Mouse (Mus musculus): ENCODE measurements around the gene Itga1.

The Itga1 gene

DNA sequence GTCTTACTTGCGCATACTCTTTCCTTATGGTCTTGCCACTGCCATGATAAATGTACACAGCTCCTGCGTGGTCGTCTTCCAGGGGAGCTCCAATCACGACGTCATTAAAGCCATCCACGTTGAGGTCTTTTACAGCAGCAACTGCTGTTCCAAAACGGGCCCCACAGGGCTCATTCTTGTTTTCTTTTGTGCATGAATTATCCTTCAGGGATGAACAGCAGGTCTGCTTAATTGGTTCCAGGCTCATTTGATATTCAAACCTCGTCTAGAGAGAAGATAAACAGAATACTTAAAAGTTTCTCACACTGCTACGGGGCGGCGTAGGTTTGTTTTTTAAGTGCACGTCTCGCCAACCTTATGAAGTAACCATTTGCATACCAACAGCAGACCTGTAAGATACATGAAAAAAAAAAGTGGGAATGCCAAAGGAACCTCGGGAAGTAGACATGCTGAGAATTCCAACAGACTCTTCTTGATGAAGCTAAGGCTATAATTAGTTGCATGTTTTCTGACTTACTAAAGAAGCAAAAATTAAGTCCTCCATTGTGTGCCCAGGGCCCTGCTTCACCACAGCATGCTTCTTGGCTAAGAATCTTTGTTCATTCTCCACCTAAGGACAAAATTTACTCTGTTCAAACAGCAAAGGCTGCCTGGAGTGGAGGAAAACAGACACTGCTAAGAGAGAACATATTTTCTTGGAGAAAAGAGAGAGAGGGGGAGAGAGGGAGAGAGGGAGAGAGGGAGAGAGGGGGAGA is 109.3 kb downstream of the Itga1 start:
- no peak for DNase-seq (ENCODE audit: low read depth in 1 of 2, low spot score in 2 of 2)

DNA sequence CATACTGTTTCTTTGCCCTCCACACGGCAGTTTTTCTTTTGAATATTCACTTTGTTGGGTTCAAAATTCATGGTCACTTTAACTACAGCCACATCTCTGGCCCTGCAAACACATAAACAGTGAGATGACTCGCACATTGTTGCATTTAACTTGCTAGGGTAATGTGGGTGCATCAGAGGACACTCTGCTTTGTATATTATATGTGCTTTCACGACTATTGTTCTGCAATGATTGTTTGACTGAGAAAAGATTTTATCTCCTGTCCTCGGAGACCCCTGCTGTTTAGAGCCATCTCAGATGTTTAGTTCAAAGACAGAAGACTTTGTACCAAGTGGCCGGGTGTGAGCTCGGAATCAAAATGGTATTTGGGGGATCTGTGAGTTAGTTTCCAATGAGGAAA is 114.1 kb downstream of the Itga1 start:
- no peak for DNase-seq (ENCODE audit: low read depth in 1 of 2, low spot score in 2 of 2)

DNA sequence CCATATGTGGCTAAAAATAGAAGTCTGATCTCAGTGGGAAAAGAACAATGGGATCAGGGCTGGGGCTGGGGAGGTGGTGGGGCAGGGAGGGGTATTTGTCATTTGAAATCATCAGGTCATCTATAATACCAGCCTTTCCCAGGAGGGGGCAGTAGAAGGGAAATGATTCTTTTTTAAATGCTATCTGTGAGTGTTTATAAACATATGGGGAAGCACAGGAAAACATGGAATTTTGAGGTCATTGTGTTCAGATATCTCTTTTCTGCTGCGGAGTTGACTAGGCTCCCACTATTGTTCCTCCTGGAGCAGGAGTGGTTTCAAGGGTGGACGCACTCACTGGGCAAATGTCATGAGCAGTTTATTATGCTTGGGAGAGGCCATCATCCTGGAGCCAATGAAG is 114.6 kb downstream of the Itga1 start:
- DNase-seq (ENCODE audit: low read depth in 1 of 2, low spot score in 2 of 2), result no peak

DNA sequence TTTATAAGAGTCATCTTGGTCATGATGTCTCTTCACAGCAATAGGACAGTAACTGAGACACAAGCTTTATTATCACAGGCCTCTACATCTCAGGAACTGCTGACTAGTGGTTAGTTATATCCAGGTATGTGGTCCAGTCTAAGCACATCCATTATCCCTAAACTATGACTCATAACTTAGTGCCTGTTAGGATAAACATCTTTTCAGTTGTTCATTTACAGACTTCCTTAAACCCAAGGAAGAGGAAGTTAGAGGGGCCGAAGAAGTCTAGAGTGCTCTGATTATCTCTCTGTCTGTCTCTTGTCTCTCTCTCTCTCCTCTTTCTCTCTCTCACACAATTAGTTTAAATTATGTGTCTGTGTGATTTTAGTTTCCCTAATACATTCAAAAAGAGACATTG is 117.1 kb downstream of the Itga1 start:
- DNase-seq (ENCODE audit: low read depth in 1 of 2, low spot score in 2 of 2), result no peak

DNA sequence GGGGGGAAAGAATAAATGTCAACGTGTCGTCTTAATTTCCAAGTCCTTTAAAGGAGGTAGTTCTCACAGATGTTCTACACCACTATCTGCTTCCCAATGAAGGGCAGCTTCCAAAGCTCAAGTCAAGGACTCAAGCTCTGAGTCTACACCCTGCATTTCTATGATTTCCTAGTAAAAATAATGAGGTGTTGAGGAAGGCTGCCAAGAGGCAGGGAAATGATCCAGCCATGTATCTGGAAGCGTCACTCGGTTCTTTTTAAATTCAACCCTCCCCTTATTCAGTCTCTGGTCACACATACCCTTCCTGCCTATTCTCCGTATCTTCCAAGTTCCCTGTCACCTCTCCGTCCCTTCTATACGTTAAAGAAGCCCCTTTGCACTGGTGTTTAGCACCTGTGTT is 118.6 kb downstream of the Itga1 start:
- DNase-seq (ENCODE audit: low read depth in 1 of 2, low spot score in 2 of 2), result no peak

DNA sequence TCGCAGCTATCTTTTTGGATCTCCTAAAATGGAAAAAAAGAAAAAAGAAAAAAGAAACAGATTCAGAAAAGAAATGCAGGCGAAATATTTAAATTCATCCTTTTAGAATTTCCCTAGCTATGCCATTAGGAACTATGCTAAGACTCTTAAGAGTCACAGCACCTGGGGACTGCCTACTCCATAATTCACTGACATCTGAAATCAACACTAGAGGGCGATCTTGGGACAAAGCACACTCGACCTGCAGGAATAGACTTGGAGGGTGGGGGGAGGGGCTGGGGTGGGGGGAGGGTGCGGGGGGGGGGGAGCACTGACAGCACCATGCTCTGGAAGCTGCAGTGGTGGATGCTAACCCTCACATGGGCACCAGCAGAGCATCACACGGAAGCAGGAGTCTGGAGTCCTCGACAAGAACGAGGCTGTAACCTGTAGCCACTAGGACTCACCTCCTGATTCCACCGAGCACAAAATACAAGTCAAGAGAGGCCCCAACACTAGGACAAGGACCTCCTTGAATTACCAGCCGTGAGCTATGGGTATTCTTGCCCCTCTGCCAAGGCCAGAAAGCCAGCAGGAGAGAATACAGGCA is 120.8 kb downstream of the Itga1 start:
- DNase-seq (ENCODE audit: low read depth in 1 of 2, low spot score in 2 of 2), result no peak

DNA sequence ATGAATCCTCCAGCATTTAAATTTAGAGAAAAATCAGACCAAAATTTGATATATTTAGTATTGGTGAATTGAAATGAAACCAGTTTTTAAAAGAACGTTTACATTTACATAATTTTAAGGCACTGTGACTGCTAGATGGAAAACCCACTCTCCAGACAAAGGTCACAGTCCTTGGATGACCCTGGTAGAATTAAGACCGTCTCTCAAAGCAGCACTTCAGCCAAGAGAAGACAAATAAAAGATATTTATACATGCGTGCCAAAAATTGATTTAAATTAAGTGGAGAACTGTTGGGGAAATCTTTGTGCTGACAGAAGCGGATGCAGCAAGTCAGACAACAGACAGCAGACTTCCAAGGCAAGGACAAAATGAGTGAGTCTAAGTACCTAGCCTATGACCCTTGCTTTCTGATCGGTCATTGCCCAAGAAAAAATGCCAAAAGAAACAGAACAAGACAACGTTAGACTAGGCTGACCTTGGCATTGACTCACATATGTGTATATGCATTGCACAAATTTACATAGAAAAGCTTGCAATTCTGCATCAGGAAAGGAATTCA is 127.2 kb downstream of the Itga1 start:
- no peak for DNase-seq (ENCODE audit: low read depth in 1 of 2, low spot score in 2 of 2)

DNA sequence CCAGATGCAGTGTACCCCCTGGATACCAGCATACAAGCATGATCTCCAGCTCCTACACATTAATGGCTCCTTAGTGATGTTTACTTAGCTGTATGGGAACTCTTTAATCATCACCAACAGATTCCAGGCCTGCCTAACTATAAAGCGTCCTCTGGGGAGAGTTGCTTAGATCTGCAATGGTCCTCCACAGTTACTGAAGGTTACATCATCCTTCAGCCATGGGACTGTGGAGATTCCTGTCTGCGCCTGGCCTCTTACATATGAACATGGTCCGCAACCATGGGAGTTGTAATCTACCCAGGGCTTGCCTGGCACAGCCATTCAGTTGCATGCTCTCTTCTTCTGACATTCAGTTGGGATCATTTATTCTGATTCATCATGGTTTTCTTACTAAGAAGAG is 129.9 kb downstream of the Itga1 start:
- DNase-seq (ENCODE audit: low read depth in 1 of 2, low spot score in 2 of 2), result no peak

DNA sequence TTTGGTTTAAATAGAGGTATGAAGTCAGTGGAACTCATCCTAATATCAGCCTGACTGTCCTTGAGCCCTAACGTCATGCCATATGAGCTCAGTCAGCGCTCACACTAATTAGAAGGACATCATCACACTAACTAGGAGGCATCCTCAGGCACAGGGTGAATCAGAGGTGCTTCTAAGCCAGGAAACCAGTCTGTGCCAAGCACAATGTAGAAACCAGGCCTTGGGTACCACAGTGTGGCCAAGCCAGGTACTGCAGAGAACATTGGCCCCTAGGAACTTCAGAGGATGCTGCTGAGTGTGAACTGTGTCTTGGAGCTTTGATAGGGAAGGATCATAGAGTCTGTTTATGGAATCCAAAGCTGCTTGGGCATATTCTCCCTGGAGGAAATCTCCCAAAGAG is 137.5 kb downstream of the Itga1 start:
- peak; percentile 6 to 19 for DNase-seq (ENCODE audit: low read depth in 1 of 2, low spot score in 2 of 2)

DNA sequence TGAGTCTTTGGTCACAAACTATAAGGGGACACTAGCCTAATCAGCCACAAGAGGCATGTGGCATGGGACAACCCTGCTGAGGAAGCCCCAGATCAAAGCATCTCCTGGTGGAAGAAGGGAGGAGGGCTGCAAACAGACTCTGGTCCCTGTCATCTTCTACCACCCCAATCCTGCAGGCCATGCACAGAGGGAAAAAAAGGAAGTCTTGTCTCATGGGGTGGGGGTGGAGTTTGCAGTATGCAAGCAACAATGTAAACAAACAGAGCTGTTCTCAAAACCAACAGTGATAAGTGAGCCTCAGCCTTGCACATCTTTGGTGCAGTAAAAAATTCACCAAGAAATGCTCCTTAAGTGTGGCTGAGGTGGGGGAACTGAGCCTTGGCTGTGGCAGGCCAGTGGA is 147.2 kb downstream of the Itga1 start:
- no peak for DNase-seq (ENCODE audit: low read depth in 1 of 2, low spot score in 2 of 2)

DNA sequence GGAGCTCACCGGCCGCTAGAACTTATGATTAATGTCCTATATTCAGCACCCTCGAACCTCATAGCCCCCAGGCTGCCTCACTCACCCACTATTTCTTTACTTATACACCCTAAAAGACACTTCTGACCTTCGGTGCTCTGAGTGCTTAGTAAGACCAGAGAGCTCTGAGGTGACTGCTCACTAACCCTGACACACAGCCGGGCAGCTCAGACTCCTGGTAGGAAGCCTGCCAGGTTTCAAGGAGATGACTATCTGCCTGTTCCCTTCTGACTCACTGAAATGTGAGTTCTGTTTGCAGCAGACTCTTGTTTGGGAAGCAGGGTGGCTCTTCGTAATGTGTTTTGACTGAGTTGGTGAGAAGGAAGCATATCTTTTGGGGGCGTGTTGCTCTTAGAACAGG is 168.2 kb downstream of the Itga1 start:
- no peak for DNase-seq (ENCODE audit: low read depth in 1 of 2, low spot score in 2 of 2)

DNA sequence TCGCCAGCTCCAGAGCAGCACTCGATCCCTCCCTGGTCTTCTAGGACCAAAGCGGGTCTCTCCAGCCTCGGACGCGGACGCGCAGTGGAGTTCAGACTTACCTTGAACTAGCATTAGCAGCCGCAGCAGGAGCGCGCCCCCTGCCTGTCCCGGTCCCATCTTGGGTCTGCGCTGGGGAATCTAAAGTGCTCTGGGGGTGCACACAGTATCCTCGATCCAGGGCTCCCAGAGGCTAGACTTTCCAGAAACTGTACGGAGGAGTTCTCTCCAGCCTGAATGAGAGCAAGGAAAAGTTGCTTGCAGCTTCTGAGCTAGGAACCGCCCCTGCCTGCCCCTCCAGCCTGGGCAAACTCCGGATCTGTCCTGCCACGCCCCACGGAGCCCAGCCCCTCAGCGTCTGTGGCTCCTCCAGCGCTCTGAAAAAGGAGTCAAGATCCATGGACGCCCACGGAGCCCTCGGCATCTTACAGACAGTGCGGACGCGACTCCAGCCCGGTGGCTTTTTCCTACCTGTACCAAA is 169.9 kb downstream of the Itga1 start, which contains the start of gene Itga2:
Gene Itga2, minus strand, starts transcription at position 326 of the 520 bp plus-strand sequence.
- no peak for DNase-seq (ENCODE audit: low read depth in 1 of 2, low spot score in 2 of 2)

DNA sequence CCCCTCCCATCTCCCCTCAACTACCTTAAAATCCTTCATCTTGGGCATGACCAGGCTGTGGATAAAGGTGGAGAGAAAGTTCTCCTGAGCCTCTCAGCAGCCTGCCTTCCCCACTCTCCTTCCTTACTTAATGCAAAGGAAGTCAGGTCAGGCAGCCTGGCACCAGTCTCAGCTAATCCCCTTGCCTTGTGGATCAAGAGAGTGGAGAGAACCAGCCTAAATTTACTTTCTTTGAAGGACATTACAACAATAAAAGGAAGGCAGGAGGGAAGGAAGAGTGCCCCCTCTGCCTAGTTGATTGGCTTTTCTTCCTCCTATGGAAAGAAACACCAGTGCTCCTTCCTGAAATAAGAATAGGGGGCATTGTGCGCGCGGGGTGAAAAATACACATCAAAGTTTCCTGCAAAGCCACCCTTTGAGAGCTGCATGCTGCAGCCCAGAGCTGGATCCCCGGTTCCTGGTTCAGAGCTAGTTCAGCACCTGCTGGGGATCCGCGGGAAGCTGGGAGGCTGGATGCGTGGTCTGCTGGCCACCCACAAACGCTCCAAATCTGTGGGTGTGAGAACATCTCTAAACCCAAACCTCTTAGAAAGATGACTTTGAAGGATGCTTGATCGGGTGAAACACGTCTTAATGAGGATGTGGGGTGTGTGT is 170.6 kb downstream of the Itga1 start:
- no peak for DNase-seq (ENCODE audit: low read depth in 1 of 2, low spot score in 2 of 2)

DNA sequence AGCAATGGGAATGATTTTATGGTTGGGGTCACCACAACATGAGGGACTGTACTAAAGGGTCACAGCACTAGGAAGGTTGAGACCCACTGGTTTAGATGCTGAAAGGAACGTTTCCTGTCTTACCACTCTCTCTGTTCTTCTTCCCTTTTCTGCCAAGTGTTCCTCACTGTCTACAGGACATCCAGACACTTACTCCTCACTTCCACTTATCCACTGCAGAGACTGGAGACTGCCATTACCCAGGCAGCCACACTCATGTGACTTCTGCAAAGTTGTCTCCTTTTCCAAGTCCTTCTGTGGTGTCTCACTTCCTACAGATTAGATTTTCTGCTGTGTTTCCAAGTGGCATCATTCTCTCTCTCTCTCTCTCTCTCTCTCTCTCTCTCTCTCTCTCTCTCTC is 177.0 kb downstream of the Itga1 start:
- no peak for DNase-seq (ENCODE audit: low read depth in 1 of 2, low spot score in 2 of 2)

DNA sequence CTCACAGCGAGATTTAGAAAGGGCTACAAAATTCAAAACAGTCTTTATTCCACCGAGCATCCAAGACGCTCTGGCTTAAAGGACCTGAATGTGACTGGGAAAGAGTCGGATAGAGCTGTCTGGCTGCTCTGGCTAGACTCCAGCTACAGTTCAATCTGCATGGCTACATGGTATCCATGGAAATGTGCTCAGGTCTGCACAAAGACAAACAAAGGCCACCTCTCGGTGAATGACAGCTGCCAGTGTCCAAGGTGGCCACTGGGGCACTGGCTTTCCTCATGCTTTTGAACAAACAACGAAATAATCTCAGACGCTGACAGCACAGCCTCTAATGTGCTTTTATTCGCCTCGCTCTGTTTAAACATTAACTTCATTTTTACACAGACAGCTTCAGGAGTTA is 178.4 kb downstream of the Itga1 start:
- DNase-seq (ENCODE audit: low read depth in 1 of 2, low spot score in 2 of 2), result no peak

DNA sequence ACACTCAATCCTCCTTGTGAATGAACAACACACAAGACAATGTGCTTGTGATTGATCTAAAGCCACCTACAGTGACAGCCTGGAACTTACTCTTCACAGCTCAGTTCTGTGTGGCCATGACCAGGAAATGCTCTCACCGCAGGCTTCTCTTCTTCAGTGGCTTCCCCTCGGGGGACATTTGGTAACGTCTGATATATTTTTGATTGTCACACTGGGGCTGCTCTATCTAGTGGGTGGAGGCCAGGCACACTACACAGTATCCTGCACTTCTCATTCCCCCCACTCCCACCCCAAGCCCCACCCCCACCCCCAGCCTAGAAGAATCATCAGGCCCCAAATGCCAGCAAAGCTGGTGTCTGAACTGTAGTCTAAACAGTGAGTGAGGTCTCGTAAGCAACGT is 186.0 kb downstream of the Itga1 start:
- DNase-seq (ENCODE audit: low read depth in 1 of 2, low spot score in 2 of 2), result no peak

DNA sequence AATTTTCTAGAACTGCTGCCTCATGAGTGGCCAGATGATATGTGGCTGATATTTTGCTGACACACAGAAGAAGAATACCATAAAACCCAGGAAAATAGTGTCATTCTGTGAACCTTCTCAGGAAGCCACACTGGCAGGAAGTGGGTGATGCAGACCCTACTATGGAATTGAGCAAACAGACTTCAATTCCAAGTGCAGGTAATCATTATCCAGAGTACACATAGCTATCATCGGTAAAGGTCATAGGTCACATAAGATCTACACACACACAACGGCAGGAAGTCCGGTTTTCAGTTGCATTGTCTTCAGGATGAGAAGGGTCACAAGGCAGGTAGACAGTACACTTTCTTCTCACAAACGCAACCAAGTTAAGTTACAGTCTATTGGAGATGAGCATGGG is 186.8 kb downstream of the Itga1 start:
- no peak for DNase-seq (ENCODE audit: low read depth in 1 of 2, low spot score in 2 of 2)

DNA sequence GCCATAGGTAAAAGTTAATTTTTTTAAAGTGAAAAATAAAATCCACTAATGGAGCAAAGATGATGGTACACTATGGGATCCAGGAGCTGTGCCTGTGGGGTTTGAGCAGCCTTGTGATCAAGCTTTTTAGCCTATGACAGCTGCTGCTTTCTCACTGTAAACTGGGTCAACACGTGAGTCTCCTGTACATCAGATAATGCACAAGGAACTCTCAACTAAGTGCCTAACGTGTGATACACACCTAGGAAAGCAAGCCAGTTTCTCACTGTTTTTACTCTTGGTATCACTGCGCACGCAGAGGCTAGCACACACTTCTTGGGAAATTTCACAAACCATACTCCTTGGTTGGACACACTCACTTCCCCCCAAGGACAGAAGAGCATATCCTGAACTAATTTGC is 187.2 kb downstream of the Itga1 start:
- DNase-seq (ENCODE audit: low read depth in 1 of 2, low spot score in 2 of 2), result no peak

DNA sequence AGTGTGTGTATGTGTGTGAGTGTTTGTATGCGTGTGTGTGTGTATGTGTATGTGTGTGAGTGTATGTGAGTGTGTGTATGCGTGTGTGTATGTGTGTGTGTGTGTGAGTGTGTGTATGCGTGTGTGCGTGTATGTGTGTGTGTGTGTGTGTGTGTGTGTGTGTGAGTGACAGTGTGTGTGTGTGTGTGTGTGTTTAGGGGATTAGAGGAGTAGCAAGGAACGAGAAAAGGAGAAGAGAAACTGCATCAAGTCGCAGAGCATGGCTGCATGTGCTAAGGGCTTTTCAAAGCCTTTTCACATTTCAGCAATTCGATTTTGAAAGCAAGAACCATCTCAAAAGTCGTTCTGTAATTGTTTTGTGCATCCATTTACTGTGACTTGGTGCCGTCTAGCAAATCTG is 191.1 kb downstream of the Itga1 start:
- DNase-seq (ENCODE audit: low read depth in 1 of 2, low spot score in 2 of 2), result no peak

DNA sequence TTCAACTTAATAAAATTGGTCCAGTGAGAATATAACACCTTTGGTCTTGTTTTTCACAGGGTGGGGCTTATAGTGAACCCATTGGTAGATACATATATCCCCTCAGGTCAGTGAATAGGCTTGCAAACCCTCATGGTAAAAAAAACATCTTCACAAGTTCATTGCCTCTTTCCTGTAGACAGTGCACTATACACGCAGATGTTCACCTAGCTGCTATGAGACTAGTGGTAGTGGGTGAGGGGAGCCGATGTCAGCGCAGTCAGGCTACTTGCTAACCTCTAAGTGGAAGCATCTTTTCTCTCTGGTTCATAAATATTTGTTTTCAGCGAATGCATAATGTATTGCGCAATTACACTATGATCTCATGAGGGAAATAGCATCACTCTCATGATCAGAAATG is 192.2 kb downstream of the Itga1 start:
- no peak for DNase-seq (ENCODE audit: low read depth in 1 of 2, low spot score in 2 of 2)

DNA sequence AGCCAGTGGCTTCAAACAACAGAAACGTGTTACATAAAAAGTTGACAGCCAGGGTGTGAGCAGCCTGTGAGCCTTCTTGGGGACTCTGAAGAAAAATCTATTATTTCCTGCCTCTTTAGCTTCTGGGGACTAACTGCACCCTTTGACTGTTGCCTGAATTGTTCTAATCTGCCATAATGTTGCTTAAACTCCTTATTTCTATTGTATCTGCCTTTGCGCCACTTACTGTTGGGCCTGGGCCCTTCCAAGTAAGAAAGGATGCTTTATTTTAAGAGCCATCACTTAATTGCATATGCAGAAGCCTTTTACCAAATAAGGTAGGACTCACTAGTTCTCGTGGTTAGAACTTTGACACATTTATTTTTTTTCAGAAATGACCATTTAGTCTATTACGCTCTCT is 193.9 kb downstream of the Itga1 start:
- DNase-seq (ENCODE audit: low read depth in 1 of 2, low spot score in 2 of 2), result no peak
